Mouse (Mus musculus) MEL (cell line): Measurements from ENCODE around the gene Irak1. TPM values are rescaled to one million over a fixed set of nuclear protein-coding genes. Genes with fewer than 3 reads are reported as not detected.

Source experiments
- DNase-seq: peaks from one replicate; pipeline ENCODE4 v3.0.0; 2011; ENCODE audit warnings: low read depth, low spot score
- H3K27ac ChIP-seq: 2 replicates; pipeline ENCODE4 v1.5.1; 2012; ENCODE audit warnings: low read depth, mild to moderate bottlenecking, control low read depth, low read length, moderate library complexity; ENCODE audit not compliant: control insufficient read depth
- H3K27me3 ChIP-seq, 2 experiments: fragments of 150-350 bp in 1 of 2; sonication (generic) in 1 of 2; 2 replicates each; pipeline ENCODE4 v1.6.1; 2012; ENCODE audit warnings: low read length in 2 of 2, mild to moderate bottlenecking in 2 of 2, improper control_type of control experiment in 1 of 2, moderate library complexity in 1 of 2; ENCODE audit not compliant: insufficient read depth in 2 of 2, control insufficient read depth in 1 of 2
- H3K36me3 ChIP-seq, 2 experiments: 2 replicates each; pipeline ENCODE4 v1.6.1; 2012 to 2014; ENCODE audit warnings: low read length in 2 of 2, improper control_type of control experiment in 1 of 2, inconsistent platforms in 1 of 2, mild to moderate bottlenecking in 1 of 2; ENCODE audit not compliant: insufficient read depth in 2 of 2, control insufficient read depth in 1 of 2
- H3K4me1 ChIP-seq, 2 experiments: fragments of 150-350 bp in 1 of 2; sonication (generic) in 1 of 2; 2 replicates each; pipeline ENCODE4 v1.6.1; 2012; ENCODE audit warnings: low read length in 2 of 2, improper control_type of control experiment in 1 of 2, mild to moderate bottlenecking in 1 of 2; ENCODE audit not compliant: insufficient read depth in 2 of 2, control insufficient read depth in 1 of 2
- H3K4me3 ChIP-seq, 2 experiments: fragments of 150-350 bp in 1 of 2; sonication (generic) in 1 of 2; 2 replicates each; pipeline ENCODE4 v1.5.1; 2012; ENCODE audit warnings: low read depth in 2 of 2, low read length in 2 of 2, mild to moderate bottlenecking in 2 of 2, moderate library complexity in 2 of 2, control low read depth in 1 of 2, improper control_type of control experiment in 1 of 2; ENCODE audit not compliant: control insufficient read depth in 1 of 2, insufficient read depth in 1 of 2
- H3K79me2 ChIP-seq: 2 replicates; pipeline ENCODE4 v1.6.1; 2012; ENCODE audit warnings: mild to moderate bottlenecking, low read length, moderate library complexity; ENCODE audit not compliant: control insufficient read depth, poor library complexity, insufficient read depth
- H3K9ac ChIP-seq: 2 replicates; pipeline ENCODE4 v1.6.1; 2012; ENCODE audit warnings: low read depth, mild to moderate bottlenecking, control low read depth, low read length, moderate library complexity; ENCODE audit not compliant: control insufficient read depth, poor library complexity, severe bottlenecking
- H3K9me3 ChIP-seq: fragments of 150-350 bp; sonication (generic); replicated peaks from 2 replicates; pipeline ENCODE4 v1.6.1; 2012; ENCODE audit warnings: mild to moderate bottlenecking, low read length, improper control_type of control experiment, moderate library complexity; ENCODE audit not compliant: insufficient read depth
- BHLHE40 ChIP-seq: IDR thresholded peaks from 2 replicates; pipeline ENCODE4 v1.6.1; 2012; ENCODE audit warnings: low read depth, mild to moderate bottlenecking, inconsistent platforms, low read length, improper control_type of control experiment, borderline replicate concordance
- ELF1 ChIP-seq: IDR thresholded peaks from 2 replicates; pipeline ENCODE4 v1.6.1; 2014; ENCODE audit warnings: low read depth, mild to moderate bottlenecking, inconsistent platforms, low read length, improper control_type of control experiment, moderate library complexity
- ETS1 ChIP-seq: IDR thresholded peaks from 2 replicates; pipeline ENCODE4 v1.6.1; 2012; ENCODE audit warnings: low read depth, mild to moderate bottlenecking, inconsistent platforms, low read length, improper control_type of control experiment, moderate library complexity
- HCFC1 ChIP-seq: IDR thresholded peaks from 2 replicates; pipeline ENCODE4 v1.6.1; 2012; ENCODE audit warnings: low read depth, mild to moderate bottlenecking, inconsistent platforms, low read length, improper control_type of control experiment, moderate library complexity
- MEF2A ChIP-seq: IDR thresholded peaks from 2 replicates; pipeline ENCODE4 v1.6.1; 2014; ENCODE audit warnings: low read depth, mild to moderate bottlenecking, inconsistent platforms, low read length, improper control_type of control experiment; ENCODE audit not compliant: poor library complexity, insufficient replicate concordance, severe bottlenecking; ENCODE audit errors: extremely low read depth
- MXI1 ChIP-seq: IDR thresholded peaks from 2 replicates; pipeline ENCODE4 v1.6.1; 2011; ENCODE audit warnings: mild to moderate bottlenecking, low read depth, low read length, improper control_type of control experiment
- POLR2A ChIP-seq, 2 experiments: IDR thresholded peaks; 2 replicates each; pipeline ENCODE4 v1.6.1; 2011 to 2012; ENCODE audit warnings: low read length in 2 of 2, mild to moderate bottlenecking in 2 of 2, control low read depth in 1 of 2, improper control_type of control experiment in 1 of 2, low read depth in 1 of 2, moderate library complexity in 1 of 2; ENCODE audit not compliant: control insufficient read depth in 1 of 2, insufficient read depth in 1 of 2, poor library complexity in 1 of 2
- POLR2AphosphoS2 ChIP-seq: IDR thresholded peaks from 2 replicates; pipeline ENCODE4 v1.6.1; 2011; ENCODE audit warnings: low read length, improper control_type of control experiment
- RCOR1 ChIP-seq: IDR thresholded peaks from 2 replicates; pipeline ENCODE4 v1.6.1; 2012; ENCODE audit warnings: low read depth, mild to moderate bottlenecking, inconsistent platforms, low read length, improper control_type of control experiment
- SIN3A ChIP-seq: IDR thresholded peaks from 2 replicates; pipeline ENCODE4 v1.6.1; 2012; ENCODE audit warnings: low read length, improper control_type of control experiment, inconsistent platforms
- SMC3 ChIP-seq: IDR thresholded peaks from 2 replicates; pipeline ENCODE4 v1.6.1; 2011; ENCODE audit warnings: low read depth, low read length, improper control_type of control experiment
- TBP ChIP-seq: IDR thresholded peaks from 2 replicates; pipeline ENCODE4 v1.8.0; 2011; ENCODE audit warnings: low read depth, low read length, improper control_type of control experiment
- UBTF ChIP-seq: IDR thresholded peaks from 2 replicates; pipeline ENCODE4 v1.6.1; 2012; ENCODE audit warnings: low read depth, mild to moderate bottlenecking, inconsistent platforms, low read length, improper control_type of control experiment, moderate library complexity, borderline replicate concordance; ENCODE audit not compliant: insufficient read depth
- ZC3H11A ChIP-seq: IDR thresholded peaks from 2 replicates; pipeline ENCODE4 v1.6.1; 2012; ENCODE audit warnings: low read depth, mild to moderate bottlenecking, inconsistent platforms, low read length, improper control_type of control experiment
- polyA plus RNA-seq, 2 experiments: library from polyadenylated mRNA; stranded (reverse) in 1 of 2; unstranded in 1 of 2; fragments of >175 nt in 1 of 2; fragments of >200 nt in 1 of 2; gene quantifications; 2 replicates each; pipeline versions ENCODE4 v1.2.1 to v1.2.4; 2012; ENCODE audit warnings: low replicate concordance in 2 of 2, low read depth in 1 of 2; ENCODE audit not compliant: insufficient read length in 2 of 2, insufficient read depth in 1 of 2, missing spikeins in 1 of 2
- total RNA-seq: library from RNA; depleted of rRNA; stranded (reverse); fragments of 300-350 nt; gene quantifications from 2 replicates; pipeline ENCODE4 v1.2.3, GENCODE M21; 2012; rRNA removed

Irak1 gene
- total and polyA plus RNA-seq, 3 experiments: 33.7 to 106 TPM; not detected in 1

- no peak for TF ChIP-seq RCOR1
- no peak for TF ChIP-seq ETS1
- 0 out of 4 replicates have a peak, but pooled peaks of 1 of the 2 experiments have one; percentile 24 for TF ChIP-seq POLR2A (IDR thresholded peaks at IDR 0.05; ENCODE audit: control insufficient read depth in 1 of 2, insufficient read depth in 1 of 2, low read depth in 1 of 2, low read length in 2 of 2, poor library complexity in 1 of 2)
- no peak for TF ChIP-seq BHLHE40
- peak; percentile 55 for TF ChIP-seq MXI1
- peak; percentile 52 for TF ChIP-seq SIN3A
- no peak for TF ChIP-seq TBP
- TF ChIP-seq MEF2A: no peak
- peak; percentile 52; the same call in 1 of the 2 replicates for TF ChIP-seq HCFC1
- no peak for TF ChIP-seq ELF1
These were observed 58.4 kb downstream of the Irak1 start (continued) for GRCm38 (mm10) chrX:73965307-73965706.

GRCm38 (mm10) chrX:73964363-73964762, 59.4 kb downstream of the Irak1 start:
- H3K9me3 ChIP-seq: no peaks in the 10 kb centered on the region
- peaks cover 0 to 31% of the 10 kb centered on the region in 2 experiments; a peak in 3 of 4 replicates for H3K36me3 ChIP-seq
- peak overlapping the region; percentile 97 for H3K9ac ChIP-seq
- H3K4me1 ChIP-seq: peaks cover 2 to 24% of the 10 kb centered on the region in 2 experiments; a peak in 3 of 4 replicates
- H3K4me3 ChIP-seq: peak overlapping the region; percentile 87 to 91
- H3K79me2 ChIP-seq: peaks cover 66% of the 10 kb centered on the region
- H3K27me3 ChIP-seq: no peaks in the 10 kb centered on the region
- H3K27ac ChIP-seq: peak overlapping the region; percentile 35; the same call in 1 of the 2 replicates
- TF ChIP-seq POLR2A (IDR thresholded peaks at IDR 0.05; ENCODE audit: control insufficient read depth in 1 of 2, insufficient read depth in 1 of 2, low read depth in 1 of 2, low read length in 2 of 2, poor library complexity in 1 of 2): peak in 1 of 2 experiments; percentile 31; a peak in 1 of 4 replicates
- no peak for TF ChIP-seq TBP
- no peak for TF ChIP-seq SMC3
- no peak for TF ChIP-seq ETS1
- TF ChIP-seq UBTF: no peak
- no peak for TF ChIP-seq POLR2AphosphoS2
- no peak for TF ChIP-seq ZC3H11A
- peak; percentile 55 for DNase-seq

Other genes with a start within 250 kb of the Irak1 start
- 0.20 and 0.31 TPM in 2 replicates for gene Srpk3, start 249.5 kb downstream of the Irak1 start, total RNA-seq
- gene Srpk3, start 249.5 kb downstream of the Irak1 start, polyA plus RNA-seq: under 1 TPM in 1 of 2 experiments, not detected in 1; 0.17 TPM
- gene Idh3g, start 237.0 kb downstream of the Irak1 start, total RNA-seq: 232 and 248 TPM in 2 replicates
- gene Idh3g, start 237.0 kb downstream of the Irak1 start, polyA plus RNA-seq: 100 to 1,000 TPM in 1 of 2 experiments, not detected in 1; 296 TPM
- gene Ssr4, start 236.9 kb downstream of the Irak1 start, total RNA-seq: 256 and 283 TPM in 2 replicates
- 100 to 1,000 TPM in 1 of 2 experiments, not detected in 1; 343 TPM for gene Ssr4, start 236.9 kb downstream of the Irak1 start, polyA plus RNA-seq
- 0.46 and 0.49 TPM in 2 replicates for gene Pdzd4, start 198.9 kb downstream of the Irak1 start, total RNA-seq
- gene Pdzd4, start 198.9 kb downstream of the Irak1 start, polyA plus RNA-seq: 1 to 10 TPM in 1 of 2 experiments, not detected in 1; 2.7 TPM
- 0.10 and 0.35 TPM in 2 replicates for gene Avpr2, start 131.8 kb downstream of the Irak1 start, total RNA-seq
- gene Avpr2, start 131.8 kb downstream of the Irak1 start, polyA plus RNA-seq: under 1 TPM in 1 of 2 experiments, not detected in 1; 0.49 TPM
- gene L1cam, start 127.8 kb downstream of the Irak1 start, total RNA-seq: 0.52 and 0.73 TPM in 2 replicates
- under 1 TPM in 1 of 2 experiments, not detected in 1; 0.96 TPM for gene L1cam, start 127.8 kb downstream of the Irak1 start, polyA plus RNA-seq
- gene Arhgap4, start 102.0 kb downstream of the Irak1 start, total RNA-seq: 9.6 and 10.3 TPM in 2 replicates
- 10 to 100 TPM in 1 of 2 experiments, not detected in 1; 24.5 TPM for gene Arhgap4, start 102.0 kb downstream of the Irak1 start, polyA plus RNA-seq
- gene Naa10, start 102.0 kb downstream of the Irak1 start, total RNA-seq: 155 and 174 TPM in 2 replicates
- gene Naa10, start 102.0 kb downstream of the Irak1 start, polyA plus RNA-seq: 100 to 1,000 TPM; 253 to 417 TPM
- gene Renbp, start 93.1 kb downstream of the Irak1 start, total RNA-seq: 18.8 and 22.7 TPM in 2 replicates
- gene Renbp, start 93.1 kb downstream of the Irak1 start, polyA plus RNA-seq: 10 to 100 TPM in 1 of 2 experiments, not detected in 1; 38.0 TPM
- 53.6 and 60.0 TPM in 2 replicates for gene Hcfc1, start 57.6 kb downstream of the Irak1 start, total RNA-seq
- 100 to 1,000 TPM in 1 of 2 experiments, 10 to 100 TPM in 1; 40.8 to 146 TPM for gene Hcfc1, start 57.6 kb downstream of the Irak1 start, polyA plus RNA-seq
- gene Opn1mw, start 103.5 kb upstream of the Irak1 start, total RNA-seq: not detected in 2 replicates
- gene Opn1mw, start 103.5 kb upstream of the Irak1 start, polyA plus RNA-seq: not detected
- 12.5 and 16.2 TPM in 2 replicates for gene Mecp2, start 111.4 kb upstream of the Irak1 start, total RNA-seq
- gene Mecp2, start 111.4 kb upstream of the Irak1 start, polyA plus RNA-seq: 10 to 100 TPM in 1 of 2 experiments, not detected in 1; 20.7 TPM
- gene Tex28, start 143.9 kb upstream of the Irak1 start, total RNA-seq: not detected in 2 replicates
- not detected for gene Tex28, start 143.9 kb upstream of the Irak1 start, polyA plus RNA-seq
- not detected in 2 replicates for gene Tktl1, start 153.3 kb upstream of the Irak1 start, total RNA-seq
- under 1 TPM in 1 of 2 experiments, not detected in 1; 0.04 TPM for gene Tktl1, start 153.3 kb upstream of the Irak1 start, polyA plus RNA-seq
- 111 and 155 TPM in 2 replicates for gene Flna, start 225.9 kb upstream of the Irak1 start, total RNA-seq
- 100 to 1,000 TPM; 147 to 233 TPM for gene Flna, start 225.9 kb upstream of the Irak1 start, polyA plus RNA-seq
- gene Emd, start 230.8 kb upstream of the Irak1 start, total RNA-seq: 52.2 and 55.5 TPM in 2 replicates
- gene Emd, start 230.8 kb upstream of the Irak1 start, polyA plus RNA-seq: 100 to 1,000 TPM; 130 to 157 TPM
- 3,229 and 3,230 TPM in 2 replicates for gene Rpl10, start 246.9 kb upstream of the Irak1 start, total RNA-seq
- gene Rpl10, start 246.9 kb upstream of the Irak1 start, polyA plus RNA-seq: 100 to 1,000 TPM in 1 of 2 experiments, not detected in 1; 232 TPM